Mouse (Mus musculus) spleen, adult 2 months (tissue): ENCODE results near the gene Bcl2l10. TPM values are rescaled to one million over a fixed set of nuclear protein-coding genes. Genes with fewer than 3 reads are reported as not detected.

Experiments
- DNase-seq, 2 experiments: peaks; one replicate each; pipeline versions ENCODE4 v3.0.0 to v3.0.0-alpha.2; 2012 to 2021; ENCODE audit warnings: low spot score in 2 of 2, low read depth in 1 of 2
- H3K27ac ChIP-seq: fragments of 200-500 bp; 2 replicates; pipeline ENCODE4 v1.5.1; 2012; ENCODE audit warnings: low read length, inconsistent platforms; ENCODE audit not compliant: insufficient read depth
- H3K27me3 ChIP-seq: fragments of 200-500 bp; 2 replicates; pipeline ENCODE4 v1.6.1; 2012; ENCODE audit warnings: mild to moderate bottlenecking, moderate library complexity, low read length, inconsistent platforms; ENCODE audit not compliant: control insufficient read depth, insufficient read depth
- H3K36me3 ChIP-seq: fragments of 200-500 bp; 2 replicates; pipeline ENCODE4 v1.6.1; 2012; ENCODE audit warnings: mild to moderate bottlenecking, low read length, inconsistent platforms; ENCODE audit not compliant: control insufficient read depth, insufficient read depth
- H3K4me1 ChIP-seq: fragments of 200-500 bp; 2 replicates; pipeline ENCODE4 v1.6.1; 2011; ENCODE audit warnings: inconsistent platforms; ENCODE audit not compliant: control insufficient read depth, insufficient read depth, insufficient read length
- H3K4me3 ChIP-seq: fragments of 200-500 bp; 2 replicates; pipeline ENCODE4 v1.5.1; 2011; ENCODE audit warnings: mild to moderate bottlenecking, inconsistent platforms; ENCODE audit not compliant: insufficient read depth, insufficient read length; ENCODE audit errors: extremely low read depth
- CTCF ChIP-seq: fragments of 200-500 bp; IDR thresholded peaks from 2 replicates; pipeline ENCODE4 v1.5.1; 2011; ENCODE audit warnings: mild to moderate bottlenecking, inconsistent platforms; ENCODE audit not compliant: insufficient read depth, insufficient read length, insufficient replicate concordance; ENCODE audit errors: extremely low read depth
- POLR2A ChIP-seq: fragments of 200-500 bp; IDR thresholded peaks from 2 replicates; pipeline ENCODE4 v1.6.1; 2011; ENCODE audit warnings: low read depth, low read length, inconsistent platforms
- whole genome bisulfite sequencing: fragments of 180-500 bp; shearing (Covaris S2); methylation state at CpG from one replicate; pipeline ENCODE4 v1.1.7; 2018; 5-methylcytosine and 5-hydroxymethylcytosine counted together
- polyA plus RNA-seq: library from polyadenylated mRNA; depleted of rRNA; stranded (reverse); fragments of >200 nt; gene quantifications from 2 replicates; pipeline ENCODE4 v1.2.3, GENCODE M21; 2012

The Bcl2l10 gene
- polyA plus RNA-seq, 1 experiment = not detected

DNA sequence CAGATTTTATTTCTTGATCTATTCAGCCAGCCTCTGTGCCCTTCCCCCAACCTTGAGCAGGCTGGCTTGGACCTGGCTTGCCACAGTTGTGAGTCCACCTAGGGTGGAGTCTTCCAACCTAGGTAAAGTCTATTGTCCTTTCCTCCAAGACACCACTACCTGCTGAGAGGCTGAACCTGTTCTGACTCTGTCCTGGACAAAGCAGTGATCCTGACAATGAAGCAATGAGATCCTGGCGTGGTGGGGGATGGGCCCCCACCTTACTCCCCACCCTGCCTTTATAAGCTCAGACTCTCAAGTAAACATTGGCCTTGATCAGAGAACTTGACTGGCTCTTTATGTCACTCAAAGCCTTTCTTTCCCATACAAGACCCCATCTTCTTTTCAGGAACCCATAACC lies 28.9 kb downstream of the Bcl2l10 start:
- no peaks in the 10 kb centered on the region for H3K4me1 ChIP-seq
- TF ChIP-seq POLR2A (no peak), CTCF (no peak)
- no peaks in the 10 kb centered on the region for H3K36me3 ChIP-seq
- H3K27ac ChIP-seq = no peak overlapping the region
- H3K27me3 ChIP-seq = no peaks in the 10 kb centered on the region
- 85% methylated on average over 1 of the region's 1 CpGs for WGBS
- no peak for DNase-seq
- no peak overlapping the region for H3K4me3 ChIP-seq

DNA sequence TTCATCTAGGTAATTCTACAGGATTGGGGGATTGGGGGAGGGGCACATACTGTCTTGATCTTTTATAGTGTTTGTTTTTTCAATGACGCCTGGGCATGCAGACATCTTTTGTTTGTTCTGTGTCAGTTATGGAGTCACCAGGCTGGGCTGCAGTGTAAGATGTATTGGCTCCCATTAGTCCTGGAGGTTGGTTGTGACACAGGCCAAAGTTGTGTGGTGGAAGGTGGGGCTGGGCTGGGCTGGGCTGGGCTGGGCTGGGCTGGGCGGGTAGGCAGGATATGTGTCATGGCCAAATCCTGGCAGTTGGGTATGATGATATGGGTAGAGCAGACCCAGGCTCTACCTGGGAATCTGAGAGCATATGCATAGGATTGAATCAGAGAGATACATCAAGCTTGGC lies 31.2 kb downstream of the Bcl2l10 start:
- WGBS = 88% methylated on average over 2 of the region's 2 CpGs
- TF ChIP-seq CTCF = no peak
- TF ChIP-seq POLR2A = no peak
- DNase-seq = no peak
- H3K27ac ChIP-seq = no peak overlapping the region
- H3K4me3 ChIP-seq = no peak overlapping the region
- no peaks in the 10 kb centered on the region for H3K36me3 ChIP-seq
- no peaks in the 10 kb centered on the region for H3K4me1 ChIP-seq
- no peaks in the 10 kb centered on the region for H3K27me3 ChIP-seq

DNA sequence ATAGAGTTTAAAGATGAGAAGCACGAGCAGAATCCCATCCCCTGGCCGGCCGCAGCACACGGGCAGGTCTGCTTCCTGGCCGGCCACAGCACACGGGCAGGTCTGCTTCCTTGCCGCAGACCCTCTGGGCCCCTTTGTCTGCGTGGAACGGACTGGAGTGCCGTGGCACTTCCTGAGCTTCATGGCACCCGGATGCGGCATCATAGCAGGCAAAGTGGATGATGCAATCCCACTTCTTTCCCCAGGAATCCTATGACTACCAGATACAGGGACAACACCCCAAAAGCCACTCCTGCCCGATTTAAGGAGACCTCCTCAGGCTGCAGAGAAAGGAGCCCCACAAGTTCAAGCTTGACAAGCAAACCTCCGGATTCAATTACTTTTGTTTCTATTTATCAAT lies 35.3 kb downstream of the Bcl2l10 start:
- H3K4me3 ChIP-seq = no peak overlapping the region
- no peak for DNase-seq
- no peaks in the 10 kb centered on the region for H3K4me1 ChIP-seq
- WGBS = 91% methylated on average over 14 of the region's 14 CpGs
- no peak overlapping the region for H3K27ac ChIP-seq
- TF ChIP-seq POLR2A (no peak), CTCF (no peak)
- peaks cover 6% of the 10 kb centered on the region for H3K36me3 ChIP-seq
- H3K27me3 ChIP-seq = no peaks in the 10 kb centered on the region

DNA sequence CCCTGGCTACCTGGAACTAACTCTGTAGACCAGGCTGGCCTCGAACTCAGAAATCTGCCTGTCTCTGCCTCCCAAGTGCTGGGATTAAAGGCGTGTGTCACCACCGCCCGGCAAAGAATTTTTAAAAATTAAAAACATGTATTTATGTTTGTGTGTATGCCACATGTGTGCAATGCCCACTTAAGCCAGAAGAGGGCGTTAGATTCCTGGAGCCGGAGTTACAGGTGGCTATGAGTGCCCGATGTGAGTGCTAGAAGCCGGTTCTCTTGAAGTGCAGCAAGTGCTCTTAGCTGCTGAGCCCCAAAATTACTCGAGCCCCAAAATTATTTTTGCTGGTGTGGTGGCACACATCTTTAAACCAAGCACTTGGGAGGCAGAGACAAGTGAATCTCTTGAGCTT lies 36.2 kb downstream of the Bcl2l10 start:
- H3K4me3 ChIP-seq = no peak overlapping the region
- no peak overlapping the region for H3K27ac ChIP-seq
- peaks cover 11% of the 10 kb centered on the region for H3K36me3 ChIP-seq
- DNase-seq = no peak
- no peaks in the 10 kb centered on the region for H3K27me3 ChIP-seq
- no peaks in the 10 kb centered on the region for H3K4me1 ChIP-seq
- TF ChIP-seq CTCF = no peak
- no peak for TF ChIP-seq POLR2A
- 81% methylated on average over 9 of the region's 9 CpGs for WGBS

DNA sequence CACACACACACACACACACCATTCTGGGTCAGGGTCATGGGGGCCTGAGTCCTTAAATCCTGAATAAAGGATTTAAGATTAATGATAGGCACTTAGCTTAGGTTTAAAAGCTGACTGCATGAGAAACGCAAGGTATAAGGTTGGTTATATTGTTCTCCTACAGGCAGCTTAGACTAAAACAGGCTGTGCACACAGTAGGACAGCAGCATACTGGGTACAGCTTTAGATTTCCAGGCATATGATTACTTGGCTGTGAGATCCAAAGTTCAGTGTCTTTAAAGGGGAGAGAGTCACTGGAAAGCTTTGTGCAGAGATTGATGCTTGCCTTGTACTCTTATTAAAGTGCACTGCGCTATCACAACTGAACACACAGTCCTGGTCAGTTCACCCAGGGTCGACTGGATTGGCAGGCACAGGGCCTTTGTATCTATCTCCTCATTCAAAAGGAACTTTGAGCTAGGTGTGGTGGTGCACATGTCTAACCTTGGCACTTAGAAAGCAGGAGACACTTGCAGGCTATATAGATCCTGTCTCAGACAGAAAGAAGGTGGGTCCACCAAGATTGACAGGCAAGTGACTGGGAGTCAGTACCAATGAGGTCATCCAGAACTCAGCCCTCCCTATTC lies 36.9 kb downstream of the Bcl2l10 start:
- 83% methylated on average over 3 of the region's 3 CpGs for WGBS
- H3K36me3 ChIP-seq = peaks cover 16% of the 10 kb centered on the region
- no peak for DNase-seq

DNA sequence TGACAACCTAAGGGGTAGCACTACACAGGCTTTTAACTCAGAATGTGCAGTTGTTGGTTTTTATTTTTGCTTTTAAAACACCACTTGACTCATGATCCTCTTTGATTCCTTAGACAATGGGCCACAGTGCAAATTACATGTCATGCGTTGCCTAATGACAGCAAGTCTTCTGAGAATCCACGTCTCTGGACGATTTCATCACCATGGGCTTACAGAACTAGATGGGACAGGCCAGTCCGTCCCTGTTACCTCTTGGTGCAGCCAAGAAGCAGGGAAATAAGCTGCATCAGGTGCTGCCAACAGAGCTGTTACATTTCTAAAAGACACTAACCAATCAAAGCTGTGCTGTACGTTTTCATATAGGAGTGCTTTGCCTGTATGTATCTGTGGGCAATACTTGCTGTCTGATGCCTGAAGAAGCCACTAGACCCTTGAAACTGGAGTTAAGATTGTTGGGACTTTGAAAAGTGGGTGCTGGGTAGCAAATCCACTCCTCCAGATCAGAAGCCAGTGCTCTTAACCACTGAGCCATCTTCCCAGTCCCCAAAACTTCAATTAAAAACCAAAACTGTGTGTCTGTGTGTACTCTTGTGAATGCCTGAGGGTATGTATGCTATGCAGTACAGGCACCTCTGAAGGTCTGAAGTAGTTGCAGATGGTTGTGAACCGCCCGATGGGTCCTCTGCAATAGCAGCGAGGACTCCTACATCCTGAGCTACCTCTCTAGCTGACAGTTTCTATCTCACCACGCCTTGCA lies 37.8 kb downstream of the Bcl2l10 start:
- no peak for DNase-seq
- no peak for TF ChIP-seq POLR2A
- TF ChIP-seq CTCF = no peak
- Histone ChIP-seq H3K4me1 (no peaks in the 10 kb centered on the region), H3K36me3 (peaks cover 21% of the 10 kb centered on the region), H3K4me3 (no peak overlapping the region), H3K27ac (no peak overlapping the region), H3K27me3 (no peaks in the 10 kb centered on the region)
- WGBS = 89% methylated on average over 9 of the region's 9 CpGs

More for the DNA sequence above, 36.9 kb downstream of the Bcl2l10 start:
- TF ChIP-seq CTCF = no peak
- Histone ChIP-seq H3K27me3 (no peaks in the 10 kb centered on the region), H3K27ac (no peak overlapping the region), H3K4me3 (no peak overlapping the region), H3K4me1 (no peaks in the 10 kb centered on the region)

DNA sequence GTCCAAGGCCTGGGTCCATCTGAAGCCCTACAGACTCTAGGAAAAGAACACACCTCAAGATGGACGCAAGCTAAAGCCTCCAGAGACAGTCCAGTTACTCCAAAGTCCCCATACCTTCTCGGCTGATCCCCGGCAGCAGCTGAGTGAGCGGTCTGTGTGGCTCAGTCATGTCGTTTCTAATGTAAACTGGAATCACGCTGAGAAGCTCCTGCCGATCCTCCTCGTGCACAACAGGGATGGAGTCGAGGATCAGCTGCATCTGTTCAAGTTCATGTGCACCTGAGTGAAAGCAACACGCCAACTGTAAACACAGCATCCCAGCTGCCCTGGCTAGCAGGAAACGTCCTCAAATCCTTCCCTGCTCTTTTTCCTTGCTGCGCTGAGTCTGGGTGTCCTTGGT lies 45.7 kb downstream of the Bcl2l10 start:
- DNase-seq = no peak
- WGBS = 94% methylated on average over 12 of the region's 12 CpGs
- Histone ChIP-seq H3K4me1 (no peaks in the 10 kb centered on the region), H3K4me3 (no peak overlapping the region), H3K27me3 (no peaks in the 10 kb centered on the region), H3K36me3 (peaks cover 45% of the 10 kb centered on the region), H3K27ac (no peak overlapping the region)
- TF ChIP-seq CTCF (no peak), POLR2A (no peak)
